Mouse (Mus musculus): ENCODE data around the gene Pls1. TPM values are rescaled to one million over a fixed set of nuclear protein-coding genes. Genes with fewer than 3 reads are reported as not detected.

Pls1 gene
- total and polyA plus RNA-seq, 3 experiments: 0.16 TPM; not detected in 2

DNA sequence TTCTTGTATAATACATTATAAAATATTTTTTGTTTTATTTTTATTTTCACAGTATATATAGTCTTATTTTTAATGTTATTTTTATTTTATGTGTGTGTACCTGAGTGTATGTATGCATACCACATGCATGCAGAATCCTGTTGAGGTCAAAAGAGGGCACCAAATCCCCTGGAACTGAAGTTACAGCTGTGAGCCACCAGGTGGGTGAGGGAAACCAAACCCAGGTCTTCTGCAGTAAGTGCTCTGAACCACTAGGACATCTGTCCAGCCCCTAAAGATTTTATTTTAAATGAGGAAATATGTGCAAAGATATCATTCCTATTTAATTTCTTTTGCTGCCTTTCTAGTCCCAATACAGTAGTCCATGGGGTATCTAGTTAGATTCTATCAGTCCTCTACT, 136.2 kb downstream of the Pls1 start:
- Histone ChIP-seq H3K36me3 (replicated peaks) (no peaks in the 10 kb centered on the region), H3K4me3 (ENCODE audit: low read depth, low read length) (no peak overlapping the region), H3K9me3 (replicated peaks) (no peaks in the 10 kb centered on the region), H3K27me3 (ENCODE audit: insufficient read depth, low read length) (no peaks in the 10 kb centered on the region; the same call in 1 of the 2 replicates), H3K4me1 (ENCODE audit: insufficient read depth, low read depth, low read length) (no peaks in the 10 kb centered on the region)
- no peak for TF ChIP-seq CTCF (IDR thresholded peaks at IDR 0.05; ENCODE audit: low read depth, low read length)
- DNase-seq (ENCODE audit: low spot score) (no peak), ATAC-seq (ENCODE audit: extremely low read depth, insufficient number of reproducible peaks, low FRiP score, poor library complexity, severe bottlenecking) (no peak; the same call in 1 of the 2 replicates)

DNA sequence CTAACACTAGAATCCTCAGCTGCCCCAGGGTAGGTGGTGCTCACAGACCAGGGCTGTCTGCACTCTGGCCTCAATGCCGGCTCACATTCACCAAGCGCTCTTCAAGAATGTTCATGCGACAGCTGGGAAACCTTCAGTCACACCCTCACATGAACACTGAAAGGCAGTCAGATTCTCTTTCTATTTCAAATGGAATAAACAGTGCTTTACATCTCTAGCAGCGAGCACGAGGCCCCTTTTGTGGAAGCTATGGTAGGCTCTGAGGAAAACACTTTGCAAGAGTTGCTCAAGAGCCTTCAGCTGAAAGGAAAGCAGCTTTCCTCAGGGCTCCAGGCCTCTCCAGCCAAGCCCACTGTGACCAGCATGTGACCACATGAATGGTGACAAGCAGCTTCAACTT, 139.7 kb downstream of the Pls1 start:
- ATAC-seq (ENCODE audit: extremely low read depth, insufficient number of reproducible peaks, low FRiP score, poor library complexity, severe bottlenecking) (no peak), DNase-seq (ENCODE audit: low spot score) (no peak)
- no peaks in the 10 kb centered on the region for H3K9me3 ChIP-seq (replicated peaks)
- H3K27me3 ChIP-seq (ENCODE audit: insufficient read depth, low read length): no peaks in the 10 kb centered on the region
- no peak overlapping the region for H3K4me3 ChIP-seq (ENCODE audit: low read depth, low read length)
- TF ChIP-seq GATA2 (IDR thresholded peaks at IDR 0.05; ENCODE audit: borderline replicate concordance, low read depth, low read length) (no peak), GATA1 (IDR thresholded peaks at IDR 0.05; ENCODE audit: borderline replicate concordance, low read length) (no peak), POLR2AphosphoS5 (IDR thresholded peaks at IDR 0.05; ENCODE audit: insufficient replicate concordance, low read depth, low read length) (no peak), TAL1 (conservative IDR thresholded peaks at IDR 0.05; ENCODE audit: low read depth, low read length) (no peak), CTCF (IDR thresholded peaks at IDR 0.05; ENCODE audit: low read depth, low read length) (no peak)
- no peaks in the 10 kb centered on the region for H3K36me3 ChIP-seq (replicated peaks)
- H3K4me1 ChIP-seq (ENCODE audit: insufficient read depth, low read depth, low read length): no peaks in the 10 kb centered on the region; the same call in 1 of the 2 replicates

DNA sequence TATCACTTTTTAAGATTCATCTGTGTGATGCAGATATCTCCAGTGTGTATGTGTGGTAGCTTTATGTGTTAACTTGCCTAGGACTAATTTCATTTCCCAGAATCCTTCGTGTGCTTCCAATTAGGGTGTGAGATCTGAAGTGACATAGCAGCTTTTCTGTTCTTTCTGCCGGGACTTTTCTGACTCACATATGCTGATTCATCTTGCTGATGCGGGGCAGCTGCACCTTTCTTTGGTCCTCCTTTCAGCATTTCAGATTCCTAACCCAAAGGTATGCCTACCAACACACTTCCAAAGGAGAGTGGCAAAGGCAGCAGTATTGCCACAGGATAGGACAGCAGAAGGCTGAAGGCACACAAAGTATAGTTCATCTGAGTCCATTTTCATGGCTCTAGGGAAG, 141.0 kb downstream of the Pls1 start:
- ATAC-seq (ENCODE audit: extremely low read depth, insufficient number of reproducible peaks, low FRiP score, poor library complexity, severe bottlenecking) (no peak), DNase-seq (ENCODE audit: low spot score) (no peak)
- Histone ChIP-seq H3K36me3 (replicated peaks) (no peaks in the 10 kb centered on the region), H3K4me3 (ENCODE audit: low read depth, low read length) (no peak overlapping the region), H3K9me3 (replicated peaks) (no peaks in the 10 kb centered on the region), H3K4me1 (ENCODE audit: insufficient read depth, low read depth, low read length) (no peaks in the 10 kb centered on the region; the same call in 1 of the 2 replicates), H3K27me3 (ENCODE audit: insufficient read depth, low read length) (no peaks in the 10 kb centered on the region)
- no peak for TF ChIP-seq CTCF (IDR thresholded peaks at IDR 0.05; ENCODE audit: low read depth, low read length)
- no peak for TF ChIP-seq TAL1 (conservative IDR thresholded peaks at IDR 0.05; ENCODE audit: low read depth, low read length)
- TF ChIP-seq GATA2 (IDR thresholded peaks at IDR 0.05; ENCODE audit: borderline replicate concordance, low read depth, low read length): no peak
- TF ChIP-seq GATA1 (IDR thresholded peaks at IDR 0.05; ENCODE audit: borderline replicate concordance, low read length): no peak
- no peak for TF ChIP-seq POLR2AphosphoS5 (IDR thresholded peaks at IDR 0.05; ENCODE audit: insufficient replicate concordance, low read depth, low read length)

Other genes with a start within 250 kb of the Pls1 start
- gene Pcolce2, start 207.7 kb downstream of the Pls1 start, total RNA-seq (2014; fragmentation: Nextera tagmentation): not detected in 2 replicates
- gene Pcolce2, start 207.7 kb downstream of the Pls1 start, total RNA-seq (2017): under 0.01 and 0.05 TPM in 2 replicates
- gene Pcolce2, start 207.7 kb downstream of the Pls1 start, polyA plus RNA-seq (2012): not detected in 2 replicates
- not detected in 2 replicates for gene Trpc1, start 94.9 kb downstream of the Pls1 start, total RNA-seq (2014; fragmentation: Nextera tagmentation)
- 0.06 and 0.38 TPM in 2 replicates for gene Trpc1, start 94.9 kb downstream of the Pls1 start, total RNA-seq (2017)
- gene Trpc1, start 94.9 kb downstream of the Pls1 start, polyA plus RNA-seq (2012): not detected in 2 replicates
- 99.0 and 116 TPM in 2 replicates for gene Atr, start 12.3 kb upstream of the Pls1 start, total RNA-seq (2014; fragmentation: Nextera tagmentation)
- 69.8 and 80.1 TPM in 2 replicates for gene Atr, start 12.3 kb upstream of the Pls1 start, total RNA-seq (2017)
- 5.1 and 6.9 TPM in 2 replicates for gene Atr, start 12.3 kb upstream of the Pls1 start, polyA plus RNA-seq (2012)
- 57.9 and 64.9 TPM in 2 replicates for gene Xrn1, start 109.4 kb upstream of the Pls1 start, total RNA-seq (2014; fragmentation: Nextera tagmentation)
- gene Xrn1, start 109.4 kb upstream of the Pls1 start, total RNA-seq (2017): 22.1 and 32.0 TPM in 2 replicates
- gene Xrn1, start 109.4 kb upstream of the Pls1 start, polyA plus RNA-seq (2012): 3.1 and 4.3 TPM in 2 replicates